Mouse (Mus musculus) liver, postnatal 0 days (tissue): ENCODE measurements around the gene Ankrd13b. TPM values are rescaled to one million over a fixed set of nuclear protein-coding genes. Genes with fewer than 3 reads are reported as not detected.

ENCODE experiments used
- ATAC-seq: fragments of 200-750 bp; cut with Nextera tagmentation; 2 replicates; pipeline ENCODE4 v1.8.0; 2017; ENCODE audit warnings: mild to moderate bottlenecking, moderate library complexity
- DNase-seq: peaks from one replicate; pipeline ENCODE4 v3.0.0-alpha.2; 2016
- H3K27ac ChIP-seq: fragments of 300-500 bp; sonication (generic); 2 replicates; pipeline ENCODE4 v1.5.1; 2014; ENCODE audit warnings: antibody characterized with exemption, moderate library complexity, mild to moderate bottlenecking, low read depth
- H3K27me3 ChIP-seq: fragments of 300-500 bp; sonication (generic); 2 replicates; pipeline ENCODE4 v1.6.1; 2014; ENCODE audit warnings: low read length, control low read depth, mixed read lengths; ENCODE audit not compliant: insufficient read depth
- H3K36me3 ChIP-seq: fragments of 300-500 bp; sonication (generic); replicated peaks from 2 replicates; pipeline ENCODE4 v1.6.1; 2014; ENCODE audit warnings: mild to moderate bottlenecking, control low read depth, low read length, moderate library complexity, mixed read lengths; ENCODE audit not compliant: insufficient read depth
- H3K4me1 ChIP-seq: fragments of 300-500 bp; sonication (generic); 2 replicates; pipeline ENCODE4 v1.6.1; 2014; ENCODE audit warnings: antibody characterized with exemption, mild to moderate bottlenecking, control low read depth; ENCODE audit not compliant: insufficient read depth
- H3K4me2 ChIP-seq: fragments of 300-500 bp; sonication (generic); 2 replicates; pipeline ENCODE4 v1.6.1; 2014; ENCODE audit warnings: low read depth, mild to moderate bottlenecking, low read length, moderate library complexity, mixed read lengths
- H3K4me3 ChIP-seq: fragments of 300-500 bp; sonication (generic); 2 replicates; pipeline ENCODE4 v1.5.1; 2014; ENCODE audit warnings: low read depth, low read length
- H3K9ac ChIP-seq: fragments of 300-500 bp; sonication (generic); replicated peaks from 2 replicates; pipeline ENCODE4 v1.6.1; 2014; ENCODE audit warnings: mild to moderate bottlenecking, moderate library complexity
- H3K9me3 ChIP-seq: fragments of 300-500 bp; sonication (generic); 2 replicates; pipeline ENCODE4 v1.6.1; 2016; ENCODE audit warnings: mild to moderate bottlenecking, control low read depth, low read length, mixed read lengths
- CTCF ChIP-seq: sonication (generic); IDR thresholded peaks from 2 replicates; pipeline ENCODE4 v1.5.1; 2016; ENCODE audit warnings: antibody characterized with exemption, low read depth
- EP300 ChIP-seq: IDR thresholded peaks from 2 replicates; pipeline ENCODE4 v1.6.1; 2016; ENCODE audit warnings: antibody characterized with exemption, low read depth, mild to moderate bottlenecking
- WGBS: fragments of 180-500 bp; shearing (Covaris S2); extraction: QIAGEN DNeasy Blood & Tissue Kit; methylation state at CpG from one replicate; pipeline ENCODE4 v1.1.7; 2014; ENCODE audit not compliant: insufficient replicate concordance; 5-methylcytosine and 5-hydroxymethylcytosine counted together
- polyA plus RNA-seq: library from polyadenylated mRNA; unstranded; fragments of >200 nt; fragmentation: Nextera tagmentation; extraction: Ambion mirVana; gene quantifications from 2 replicates; pipeline ENCODE4 v1.2.1, GENCODE M21; 2015

Gene Ankrd13b
- polyA plus RNA-seq, 1 experiment from 2014 or later: 0.53 TPM

- H3K27ac ChIP-seq: peak overlapping the region; percentile 46; the same call in 1 of the 2 replicates
- H3K4me1 ChIP-seq: peaks cover 33% of the 10 kb centered on the region
- 15% methylated on average over 6 of the region's 6 CpGs for WGBS
- no peak overlapping the region for H3K4me2 ChIP-seq
- no peak overlapping the region for H3K9ac ChIP-seq
- TF ChIP-seq CTCF: peak; percentile 88
- TF ChIP-seq EP300: no peak
- DNase-seq (peak; percentile 39), ATAC-seq (peak; percentile 75)
- peaks cover 14% of the 10 kb centered on the region for H3K36me3 ChIP-seq
- no peak overlapping the region for H3K4me3 ChIP-seq
- no peaks in the 10 kb centered on the region for H3K9me3 ChIP-seq
- no peaks in the 10 kb centered on the region for H3K27me3 ChIP-seq
Measured at GRCm38 (mm10) chr11:77446628-77447041, 42.8 kb downstream of the Ankrd13b start.

GRCm38 (mm10) chr11:77444939-77445338 lies 44.5 kb downstream of the Ankrd13b start:
- Histone ChIP-seq H3K27me3 (no peaks in the 10 kb centered on the region), H3K4me1 (peaks cover 33% of the 10 kb centered on the region), H3K9me3 (no peaks in the 10 kb centered on the region), H3K36me3 (peaks cover 10% of the 10 kb centered on the region), H3K4me2 (no peak overlapping the region), H3K4me3 (no peak overlapping the region), H3K27ac (peak overlapping the region; percentile 37), H3K9ac (no peak overlapping the region)
- no peak for TF ChIP-seq CTCF
- peak; percentile 54; the same call in 1 of the 2 replicates for TF ChIP-seq EP300
- ATAC-seq (peak; percentile 77; the same call in 1 of the 2 replicates), DNase-seq (peak; percentile 52)
- WGBS: 26% methylated on average over 2 of the region's 2 CpGs

- WGBS: 38% methylated on average over 7 of the region's 7 CpGs
- DNase-seq: no peak
Measured at GRCm38 (mm10) chr11:77442186-77443170, 47.0 kb downstream of the Ankrd13b start.

GRCm38 (mm10) chr11:77441020-77441419 lies 48.5 kb downstream of the Ankrd13b start:
- no peak overlapping the region for H3K4me2 ChIP-seq
- no peaks in the 10 kb centered on the region for H3K9me3 ChIP-seq
- no peak overlapping the region for H3K9ac ChIP-seq
- no peak for TF ChIP-seq EP300
- TF ChIP-seq CTCF: no peak
- no peak overlapping the region for H3K4me3 ChIP-seq
- ATAC-seq (no peak), DNase-seq (no peak)
- peaks cover 18% of the 10 kb centered on the region for H3K36me3 ChIP-seq
- H3K4me1 ChIP-seq: peaks cover 29% of the 10 kb centered on the region
- no peak overlapping the region for H3K27ac ChIP-seq
- H3K27me3 ChIP-seq: no peaks in the 10 kb centered on the region
- 73% methylated on average over 8 of the region's 8 CpGs for WGBS

More at GRCm38 (mm10) chr11:77442186-77443170, 47.0 kb downstream of the Ankrd13b start:
- Histone ChIP-seq H3K27ac (peak overlapping the region; percentile 68), H3K4me3 (no peak overlapping the region), H3K9ac (no peak overlapping the region), H3K4me1 (peaks cover 33% of the 10 kb centered on the region), H3K36me3 (peaks cover 18% of the 10 kb centered on the region), H3K9me3 (no peaks in the 10 kb centered on the region), H3K4me2 (no peak overlapping the region), H3K27me3 (no peaks in the 10 kb centered on the region)
- ATAC-seq: peak; percentile 62
- TF ChIP-seq CTCF (no peak), EP300 (peak; percentile 63; the same call in 1 of the 2 replicates)

GRCm38 (mm10) chr11:77440081-77440480 lies 49.4 kb downstream of the Ankrd13b start:
- WGBS: 84% methylated on average over 9 of the region's 9 CpGs
- H3K27ac ChIP-seq: no peak overlapping the region

GRCm38 (mm10) chr11:77437026-77437425 lies 52.5 kb downstream of the Ankrd13b start:
- Histone ChIP-seq H3K9ac (no peak overlapping the region), H3K4me3 (no peak overlapping the region), H3K36me3 (peaks cover 21% of the 10 kb centered on the region), H3K27me3 (no peaks in the 10 kb centered on the region), H3K4me2 (no peak overlapping the region), H3K9me3 (no peaks in the 10 kb centered on the region), H3K27ac (no peak overlapping the region), H3K4me1 (no peaks in the 10 kb centered on the region; the same call in 1 of the 2 replicates)
- TF ChIP-seq EP300: no peak
- no peak for TF ChIP-seq CTCF
- ATAC-seq (no peak), DNase-seq (no peak)
- WGBS: 78% methylated on average over 2 of the region's 2 CpGs

More at GRCm38 (mm10) chr11:77440081-77440480, 49.4 kb downstream of the Ankrd13b start:
- Histone ChIP-seq H3K36me3 (peaks cover 18% of the 10 kb centered on the region), H3K9ac (no peak overlapping the region), H3K27me3 (no peaks in the 10 kb centered on the region), H3K4me1 (peaks cover 21% of the 10 kb centered on the region), H3K9me3 (no peaks in the 10 kb centered on the region), H3K4me3 (no peak overlapping the region), H3K4me2 (no peak overlapping the region)
- DNase-seq (no peak), ATAC-seq (no peak)
- TF ChIP-seq EP300: no peak
- TF ChIP-seq CTCF: no peak
